In genomic region chr17:46681466-46682118, GRCm38 (mm10) we compare ENCODE assay signal across 8 mouse cellular contexts. TPM values are rescaled to one million over a fixed set of nuclear protein-coding genes. Genes with fewer than 3 reads are reported as not detected.
DNase-seq lines count a peak whose midpoint lies in the region; ATAC-seq and TF ChIP-seq lines count a peak whose summit lies in the region.

No protein-coding gene starts in this region.

- no peak for TF ChIP-seq EP300 in liver, embryonic 14.5 days (IDR thresholded peaks at IDR 0.05; ENCODE audit: low read depth)

- peak; percentile 15 for DNase-seq in embryo, embryonic 9.5 days (ENCODE audit: extremely low spot score)
- no peak for DNase-seq in embryo, embryonic 10 days (ENCODE audit: low spot score)
- peak; percentile 11 to 13 for DNase-seq in B cell, adult 2 months
- no peak for DNase-seq in liver, embryonic 14.5 days (ENCODE audit: low read depth in 3 of 3, low spot score in 3 of 3)
- DNase-seq in right cerebral cortex, adult 18-20 months = no peak
- no peak for DNase-seq in right cerebral cortex, postnatal 25 days
- no peak for DNase-seq in urinary bladder, postnatal 25 days (ENCODE audit: low spot score)

- peak; percentile 6; the same call in 1 of the 2 replicates for ATAC-seq in forebrain, embryonic 15.5 days (replicated peaks)
- no peak for ATAC-seq in liver, embryonic 14.5 days (ENCODE audit: insufficient read depth)

- peak overlapping the region; percentile 53 for H3K9ac ChIP-seq in forebrain, embryonic 15.5 days (replicated peaks)
- H3K9ac ChIP-seq in liver, embryonic 14.5 days (replicated peaks) = peak overlapping the region; percentile 76

- no peaks in the 10 kb centered on the region for H3K27me3 ChIP-seq in forebrain, embryonic 15.5 days
- H3K27me3 ChIP-seq in liver, embryonic 14.5 days (ENCODE audit: control insufficient read depth, insufficient read depth, low read length) = no peaks in the 10 kb centered on the region

- peak overlapping the region; percentile 65; the same call in 1 of the 2 replicates for H3K27ac ChIP-seq in forebrain, embryonic 15.5 days (replicated peaks)
- no peak overlapping the region; the same call in 1 of the 2 replicates for H3K27ac ChIP-seq in liver, embryonic 14.5 days

- H3K36me3 ChIP-seq in forebrain, embryonic 15.5 days = peaks cover 52% of the 10 kb centered on the region
- H3K36me3 ChIP-seq in liver, embryonic 14.5 days (replicated peaks; ENCODE audit: control insufficient read depth, insufficient read depth, low read depth) = peaks cover 21% of the 10 kb centered on the region

- 27% methylated on average over 12 of the region's 12 CpGs for WGBS in forebrain, embryonic 15.5 days
- WGBS in liver, embryonic 14.5 days (ENCODE audit: insufficient replicate concordance) = 24% methylated on average over 12 of the region's 12 CpGs

- H3K4me2 ChIP-seq in forebrain, embryonic 15.5 days (replicated peaks) = peak overlapping the region; percentile 87
- H3K4me2 ChIP-seq in liver, embryonic 14.5 days (ENCODE audit: low read depth) = peak overlapping the region; percentile 82

- H3K9me3 ChIP-seq in forebrain, embryonic 15.5 days = no peaks in the 10 kb centered on the region
- no peaks in the 10 kb centered on the region for H3K9me3 ChIP-seq in liver, embryonic 14.5 days (ENCODE audit: control insufficient read depth, low read length)

- H3K4me3 ChIP-seq in forebrain, embryonic 15.5 days = peak overlapping the region; percentile 99
- peak overlapping the region; percentile 65 to 73 for H3K4me3 ChIP-seq in liver, embryonic 14.5 days (ENCODE audit: insufficient read depth in 1 of 2, low read depth in 2 of 2, low read length in 2 of 2)

- TF ChIP-seq CTCF in liver, embryonic 14.5 days (IDR thresholded peaks at IDR 0.05; ENCODE audit: low read depth) = no peak

- peaks cover 26% of the 10 kb centered on the region for H3K4me1 ChIP-seq in forebrain, embryonic 15.5 days
- H3K4me1 ChIP-seq in liver, embryonic 14.5 days (replicated peaks; ENCODE audit: control insufficient read depth in 2 of 2, insufficient read depth in 2 of 2, low read length in 1 of 2) = peaks cover 14 to 19% of the 10 kb centered on the region in 2 experiments

RNA-seq across cellular contexts. Expression of gene Klhdc3, which starts 0.9 kb away (rescaled TPM):
- polyA plus RNA-seq in forebrain, embryonic 15.5 days (2015; fragmentation: Nextera tagmentation; extraction: Ambion mirVana) = 181 and 187 TPM in 2 replicates
- 40.2 and 41.5 TPM in 2 replicates for polyA plus RNA-seq in liver, embryonic 14.5 days (2012; rRNA removed)
- polyA plus RNA-seq in liver, embryonic 14.5 days (2014; fragmentation: Nextera tagmentation; extraction: Ambion mirVana) = 46.3 and 49.4 TPM in 2 replicates

RNA-seq across cellular contexts. Expression of gene Mea1, which starts 3.0 kb away (rescaled TPM):
- 214 and 222 TPM in 2 replicates for polyA plus RNA-seq in forebrain, embryonic 15.5 days (2015; fragmentation: Nextera tagmentation; extraction: Ambion mirVana)
- polyA plus RNA-seq in liver, embryonic 14.5 days (2012; rRNA removed) = 27.3 and 34.4 TPM in 2 replicates
- polyA plus RNA-seq in liver, embryonic 14.5 days (2014; fragmentation: Nextera tagmentation; extraction: Ambion mirVana) = 61.7 and 62.4 TPM in 2 replicates

RNA-seq across cellular contexts. Expression of gene Rrp36, which starts 7.4 kb away (rescaled TPM):
- 49.5 and 49.9 TPM in 2 replicates for polyA plus RNA-seq in forebrain, embryonic 15.5 days (2015; fragmentation: Nextera tagmentation; extraction: Ambion mirVana)
- 16.4 and 20.3 TPM in 2 replicates for polyA plus RNA-seq in liver, embryonic 14.5 days (2012; rRNA removed)
- 11.4 and 14.0 TPM in 2 replicates for polyA plus RNA-seq in liver, embryonic 14.5 days (2014; fragmentation: Nextera tagmentation; extraction: Ambion mirVana)

RNA-seq across cellular contexts. Expression of gene Ppp2r5d, which starts 23.3 kb away (rescaled TPM):
- 88.0 and 93.4 TPM in 2 replicates for polyA plus RNA-seq in forebrain, embryonic 15.5 days (2015; fragmentation: Nextera tagmentation; extraction: Ambion mirVana)
- 21.3 and 24.1 TPM in 2 replicates for polyA plus RNA-seq in liver, embryonic 14.5 days (2012; rRNA removed)
- polyA plus RNA-seq in liver, embryonic 14.5 days (2014; fragmentation: Nextera tagmentation; extraction: Ambion mirVana) = 23.6 and 24.4 TPM in 2 replicates

RNA-seq across cellular contexts. Expression of gene Pex6, which starts 29.7 kb away (rescaled TPM):
- 25.2 and 27.9 TPM in 2 replicates for polyA plus RNA-seq in forebrain, embryonic 15.5 days (2015; fragmentation: Nextera tagmentation; extraction: Ambion mirVana)
- polyA plus RNA-seq in liver, embryonic 14.5 days (2012; rRNA removed) = 9.3 and 9.6 TPM in 2 replicates
- 5.3 and 7.1 TPM in 2 replicates for polyA plus RNA-seq in liver, embryonic 14.5 days (2014; fragmentation: Nextera tagmentation; extraction: Ambion mirVana)

Comparison
In these comparisons a context has a peak if more than half of its experiments do, and no peak if none do; other contexts are left out.
1. DNase-seq: peak in embryo, embryonic 9.5 days (single experiment) and B cell, adult 2 months (2 of 2); none in embryo, embryonic 10 days (single experiment), liver, embryonic 14.5 days (0 of 3), right cerebral cortex, adult 18-20 months (single experiment), right cerebral cortex, postnatal 25 days (single experiment) and urinary bladder, postnatal 25 days (single experiment).